Mouse (Mus musculus): ENCODE measurements around the gene Fmod. TPM values are rescaled to one million over a fixed set of nuclear protein-coding genes. Genes with fewer than 3 reads are reported as not detected.

Fmod gene
- polyA plus RNA-seq, 1 experiment from 2014 or later: 4.0 TPM

- H3K4me3 ChIP-seq (ENCODE audit: low read length): peak overlapping the region; percentile 31
- H3K27ac ChIP-seq (ENCODE audit: low read depth, low read length): peak overlapping the region; percentile 91
- no peaks in the 10 kb centered on the region for H3K27me3 ChIP-seq (ENCODE audit: control insufficient read depth, insufficient read depth, low read length)
- peak overlapping the region; percentile 77 for H3K4me2 ChIP-seq (replicated peaks; ENCODE audit: low read depth, low read length)
- no peaks in the 10 kb centered on the region for H3K9me3 ChIP-seq (ENCODE audit: control insufficient read depth, low read length)
- H3K4me1 ChIP-seq (ENCODE audit: control insufficient read depth, insufficient read depth, low read length): peaks cover 62% of the 10 kb centered on the region
- WGBS: 1% methylated on average over 31 of the region's 31 CpGs
- peak overlapping the region; percentile 65 for H3K9ac ChIP-seq (ENCODE audit: low read depth, low read length)
- H3K36me3 ChIP-seq (ENCODE audit: control insufficient read depth, insufficient read depth, low read length): no peaks in the 10 kb centered on the region
- ATAC-seq (ENCODE audit: low FRiP score, low TSS enrichment): peak; percentile 90
Observed at GRCm38 (mm10) chr1:134060849-134061569, 24.0 kb downstream of the Fmod start.

DNA sequence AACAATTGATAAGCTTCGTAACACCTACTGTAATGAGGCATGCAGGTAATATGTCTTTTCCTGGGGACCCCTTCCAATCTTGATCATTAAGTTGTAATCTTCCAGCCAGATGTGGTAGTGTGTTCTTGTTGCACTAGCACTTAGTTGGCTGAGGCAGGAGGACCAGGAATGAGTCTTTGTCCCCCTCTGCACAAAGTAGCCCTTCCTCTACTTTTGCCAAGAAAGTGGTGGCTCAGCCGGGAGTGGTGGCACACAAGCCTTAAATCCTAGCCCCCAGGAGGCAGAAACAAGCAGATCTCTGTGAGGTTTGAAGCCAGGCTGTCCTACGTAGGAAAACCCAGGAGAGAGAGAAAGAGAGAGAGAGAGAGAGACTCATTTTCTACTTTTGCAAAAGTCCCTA, 24.9 kb downstream of the Fmod start:
- Histone ChIP-seq H3K4me2 (replicated peaks; ENCODE audit: low read depth, low read length) (no peak overlapping the region), H3K36me3 (ENCODE audit: control insufficient read depth, insufficient read depth, low read length) (no peaks in the 10 kb centered on the region), H3K27ac (ENCODE audit: low read depth, low read length) (peak overlapping the region; percentile 91), H3K9me3 (ENCODE audit: control insufficient read depth, low read length) (no peaks in the 10 kb centered on the region), H3K4me1 (ENCODE audit: control insufficient read depth, insufficient read depth, low read length) (peaks cover 71% of the 10 kb centered on the region), H3K9ac (ENCODE audit: low read depth, low read length) (no peak overlapping the region; the same call in 1 of the 2 replicates), H3K4me3 (ENCODE audit: low read length) (no peak overlapping the region), H3K27me3 (ENCODE audit: control insufficient read depth, insufficient read depth, low read length) (no peaks in the 10 kb centered on the region)
- ATAC-seq (ENCODE audit: low FRiP score, low TSS enrichment): no peak
- 66% methylated on average over 3 of the region's 3 CpGs for WGBS

GRCm38 (mm10) chr1:134062411-134063085, 25.5 kb downstream of the Fmod start:
- ATAC-seq (ENCODE audit: low FRiP score, low TSS enrichment): no peak
- Histone ChIP-seq H3K27ac (ENCODE audit: low read depth, low read length) (peak overlapping the region; percentile 91), H3K4me3 (ENCODE audit: low read length) (no peak overlapping the region; the same call in 1 of the 2 replicates), H3K4me1 (ENCODE audit: control insufficient read depth, insufficient read depth, low read length) (peaks cover 76% of the 10 kb centered on the region), H3K36me3 (ENCODE audit: control insufficient read depth, insufficient read depth, low read length) (no peaks in the 10 kb centered on the region), H3K9ac (ENCODE audit: low read depth, low read length) (peak overlapping the region; percentile 50), H3K9me3 (ENCODE audit: control insufficient read depth, low read length) (no peaks in the 10 kb centered on the region), H3K4me2 (replicated peaks; ENCODE audit: low read depth, low read length) (peak overlapping the region; percentile 29), H3K27me3 (ENCODE audit: control insufficient read depth, insufficient read depth, low read length) (no peaks in the 10 kb centered on the region)
- 9% methylated on average over 11 of the region's 11 CpGs for WGBS

GRCm38 (mm10) chr1:134063086-134063772, 26.2 kb downstream of the Fmod start:
- peak; percentile 63 for ATAC-seq (ENCODE audit: low FRiP score, low TSS enrichment)
- 1% methylated on average over 31 of the region's 33 CpGs for WGBS
- no peak overlapping the region; the same call in 1 of the 2 replicates for H3K4me3 ChIP-seq (ENCODE audit: low read length)
- peak overlapping the region; percentile 50 for H3K9ac ChIP-seq (ENCODE audit: low read depth, low read length)
- no peaks in the 10 kb centered on the region for H3K27me3 ChIP-seq (ENCODE audit: control insufficient read depth, insufficient read depth, low read length)
- H3K36me3 ChIP-seq (ENCODE audit: control insufficient read depth, insufficient read depth, low read length): no peaks in the 10 kb centered on the region
- H3K9me3 ChIP-seq (ENCODE audit: control insufficient read depth, low read length): no peaks in the 10 kb centered on the region
- peaks cover 79% of the 10 kb centered on the region for H3K4me1 ChIP-seq (ENCODE audit: control insufficient read depth, insufficient read depth, low read length)
- peak overlapping the region; percentile 29 for H3K4me2 ChIP-seq (replicated peaks; ENCODE audit: low read depth, low read length)
- H3K27ac ChIP-seq (ENCODE audit: low read depth, low read length): peak overlapping the region; percentile 91

GRCm38 (mm10) chr1:134063773-134064125, 26.7 kb downstream of the Fmod start:
- no peak for ATAC-seq (ENCODE audit: low FRiP score, low TSS enrichment)
- H3K36me3 ChIP-seq (ENCODE audit: control insufficient read depth, insufficient read depth, low read length): no peaks in the 10 kb centered on the region
- 8% methylated on average over 9 of the region's 9 CpGs for WGBS
- peak overlapping the region; percentile 29 for H3K4me2 ChIP-seq (replicated peaks; ENCODE audit: low read depth, low read length)
- no peak overlapping the region for H3K4me3 ChIP-seq (ENCODE audit: low read length)
- peaks cover 79% of the 10 kb centered on the region for H3K4me1 ChIP-seq (ENCODE audit: control insufficient read depth, insufficient read depth, low read length)
- peak overlapping the region; percentile 91 for H3K27ac ChIP-seq (ENCODE audit: low read depth, low read length)
- peak overlapping the region; percentile 50; the same call in 1 of the 2 replicates for H3K9ac ChIP-seq (ENCODE audit: low read depth, low read length)
- no peaks in the 10 kb centered on the region for H3K27me3 ChIP-seq (ENCODE audit: control insufficient read depth, insufficient read depth, low read length)
- no peaks in the 10 kb centered on the region for H3K9me3 ChIP-seq (ENCODE audit: control insufficient read depth, low read length)

GRCm38 (mm10) chr1:134064296-134064831, 27.3 kb downstream of the Fmod start:
- Histone ChIP-seq H3K9ac (ENCODE audit: low read depth, low read length) (no peak overlapping the region), H3K4me2 (replicated peaks; ENCODE audit: low read depth, low read length) (no peak overlapping the region), H3K36me3 (ENCODE audit: control insufficient read depth, insufficient read depth, low read length) (no peaks in the 10 kb centered on the region), H3K27me3 (ENCODE audit: control insufficient read depth, insufficient read depth, low read length) (no peaks in the 10 kb centered on the region), H3K4me1 (ENCODE audit: control insufficient read depth, insufficient read depth, low read length) (peaks cover 76% of the 10 kb centered on the region), H3K27ac (ENCODE audit: low read depth, low read length) (peak overlapping the region; percentile 91), H3K4me3 (ENCODE audit: low read length) (no peak overlapping the region), H3K9me3 (ENCODE audit: control insufficient read depth, low read length) (no peaks in the 10 kb centered on the region)
- no peak for ATAC-seq (ENCODE audit: low FRiP score, low TSS enrichment)
- WGBS: 87% methylated on average over 2 of the region's 2 CpGs

DNA sequence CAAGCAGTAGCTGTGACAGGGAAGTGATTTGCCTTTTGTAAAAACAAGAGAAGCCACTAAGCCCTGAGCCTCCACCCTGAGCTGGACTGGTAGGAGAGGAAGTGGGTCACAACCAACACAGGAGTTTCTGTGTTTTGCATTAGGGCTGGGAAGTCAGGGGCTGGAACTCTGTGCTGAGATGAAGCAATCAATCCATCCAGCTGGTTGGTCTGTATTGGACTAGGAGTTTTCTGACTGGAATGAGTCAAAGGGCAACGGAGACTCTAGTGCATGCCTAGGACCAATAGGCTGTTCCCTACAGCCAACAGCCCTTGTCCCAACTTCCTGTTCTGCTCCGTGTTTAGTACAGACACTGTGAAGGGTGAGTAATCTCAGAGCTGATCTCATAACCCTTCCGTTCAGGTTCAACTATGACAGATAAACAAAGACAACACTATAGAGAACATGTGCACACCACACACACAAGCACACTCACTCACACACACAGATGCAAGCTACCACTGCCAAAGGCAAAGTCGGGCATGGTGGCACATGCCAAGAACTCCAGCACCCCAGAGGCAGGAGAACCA, 28.3 kb downstream of the Fmod start:
- Histone ChIP-seq H3K27me3 (ENCODE audit: control insufficient read depth, insufficient read depth, low read length) (no peaks in the 10 kb centered on the region), H3K9me3 (ENCODE audit: control insufficient read depth, low read length) (no peaks in the 10 kb centered on the region), H3K4me2 (replicated peaks; ENCODE audit: low read depth, low read length) (no peak overlapping the region), H3K27ac (ENCODE audit: low read depth, low read length) (peak overlapping the region; percentile 43; the same call in 1 of the 2 replicates), H3K9ac (ENCODE audit: low read depth, low read length) (no peak overlapping the region), H3K4me3 (ENCODE audit: low read length) (no peak overlapping the region), H3K36me3 (ENCODE audit: control insufficient read depth, insufficient read depth, low read length) (no peaks in the 10 kb centered on the region), H3K4me1 (ENCODE audit: control insufficient read depth, insufficient read depth, low read length) (peaks cover 70% of the 10 kb centered on the region)
- 43% methylated on average over 4 of the region's 4 CpGs for WGBS
- no peak for ATAC-seq (ENCODE audit: low FRiP score, low TSS enrichment)

GRCm38 (mm10) chr1:134066554-134066953, 29.5 kb downstream of the Fmod start:
- no peak overlapping the region for H3K4me3 ChIP-seq (ENCODE audit: low read length)
- no peak overlapping the region for H3K4me2 ChIP-seq (replicated peaks; ENCODE audit: low read depth, low read length)
- H3K27me3 ChIP-seq (ENCODE audit: control insufficient read depth, insufficient read depth, low read length): no peaks in the 10 kb centered on the region
- peak overlapping the region; percentile 42; the same call in 1 of the 2 replicates for H3K27ac ChIP-seq (ENCODE audit: low read depth, low read length)
- no peak for ATAC-seq (ENCODE audit: low FRiP score, low TSS enrichment)
- H3K9me3 ChIP-seq (ENCODE audit: control insufficient read depth, low read length): no peaks in the 10 kb centered on the region
- H3K36me3 ChIP-seq (ENCODE audit: control insufficient read depth, insufficient read depth, low read length): no peaks in the 10 kb centered on the region
- H3K4me1 ChIP-seq (ENCODE audit: control insufficient read depth, insufficient read depth, low read length): peaks cover 71% of the 10 kb centered on the region
- 39% methylated on average over 3 of the region's 3 CpGs for WGBS
- H3K9ac ChIP-seq (ENCODE audit: low read depth, low read length): no peak overlapping the region

Data from kidney, embryonic 14.5 days (tissue).